Mouse (Mus musculus) frontal cortex, postnatal 25 days (tissue): ENCODE results near the gene Fdxr.

Experiments used
- DNase-seq, 2 experiments: peaks; one replicate each; pipeline ENCODE4 v3.0.0; 2022; ENCODE audit warnings: low spot score in 2 of 2

Fdxr gene

DNA sequence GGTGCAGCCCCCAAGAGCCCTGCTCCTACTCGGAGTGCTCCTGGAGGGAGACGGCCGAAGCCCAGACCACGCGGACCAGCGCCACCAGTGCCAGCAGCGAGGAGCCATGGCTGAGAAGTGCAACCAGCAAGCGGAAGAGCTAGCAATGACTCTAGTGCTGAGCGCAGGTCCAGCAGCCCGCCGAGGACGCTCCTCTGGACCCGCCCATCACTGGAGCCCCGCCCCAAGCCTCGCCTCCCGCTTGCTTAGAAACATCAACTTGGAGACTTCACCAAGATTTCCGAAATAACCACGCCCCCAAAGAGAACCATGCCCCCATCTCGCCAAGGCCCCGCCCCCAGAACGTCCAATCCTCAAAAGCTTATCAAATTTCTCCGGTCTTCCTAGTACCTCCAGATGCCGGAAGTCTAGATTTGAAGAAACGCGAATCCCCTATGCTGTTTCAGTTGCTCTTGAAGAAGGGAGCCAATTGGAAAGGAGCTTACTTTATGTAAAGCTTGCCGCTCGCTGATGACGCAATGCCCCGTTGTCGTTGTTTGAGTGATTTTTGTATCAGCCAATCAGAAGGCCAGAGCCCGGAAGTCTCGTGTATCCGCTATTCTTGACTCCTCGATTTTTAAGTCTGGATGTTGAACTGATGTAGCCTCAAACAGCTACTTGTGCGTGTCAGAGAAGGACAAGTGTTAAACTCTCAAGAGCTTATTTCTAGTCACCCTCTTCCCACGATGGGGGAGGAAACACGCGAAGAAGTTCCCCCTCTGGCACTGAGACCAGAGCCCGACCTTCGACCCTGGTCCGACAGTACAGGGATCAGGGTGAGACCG lies at the start of gene Fdxr:
TSS of gene Fdxr (minus strand) at position 271 of the 824 bp plus-strand sequence.
- peak; percentile 90 to 96 for DNase-seq

DNA sequence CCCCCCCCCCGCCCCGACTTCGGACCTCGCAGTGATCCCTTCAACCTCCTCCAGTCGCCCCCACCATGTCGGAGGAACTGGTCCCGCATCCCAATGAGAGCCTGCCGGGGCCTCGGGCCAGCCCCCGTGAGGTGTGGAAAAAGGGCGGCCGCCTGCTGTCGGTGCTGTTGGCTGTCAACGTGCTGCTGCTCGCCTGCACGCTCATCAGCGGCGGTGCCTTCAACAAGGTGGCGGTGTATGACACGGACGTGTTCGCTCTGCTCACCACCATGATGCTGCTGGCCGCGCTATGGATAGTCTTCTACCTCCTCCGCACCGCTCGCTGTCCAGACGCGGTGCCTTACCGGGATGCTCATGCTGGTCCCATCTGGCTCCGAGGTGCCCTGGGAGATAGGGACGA lies 46.5 kb upstream of the Fdxr start:
- DNase-seq = no peak

DNA sequence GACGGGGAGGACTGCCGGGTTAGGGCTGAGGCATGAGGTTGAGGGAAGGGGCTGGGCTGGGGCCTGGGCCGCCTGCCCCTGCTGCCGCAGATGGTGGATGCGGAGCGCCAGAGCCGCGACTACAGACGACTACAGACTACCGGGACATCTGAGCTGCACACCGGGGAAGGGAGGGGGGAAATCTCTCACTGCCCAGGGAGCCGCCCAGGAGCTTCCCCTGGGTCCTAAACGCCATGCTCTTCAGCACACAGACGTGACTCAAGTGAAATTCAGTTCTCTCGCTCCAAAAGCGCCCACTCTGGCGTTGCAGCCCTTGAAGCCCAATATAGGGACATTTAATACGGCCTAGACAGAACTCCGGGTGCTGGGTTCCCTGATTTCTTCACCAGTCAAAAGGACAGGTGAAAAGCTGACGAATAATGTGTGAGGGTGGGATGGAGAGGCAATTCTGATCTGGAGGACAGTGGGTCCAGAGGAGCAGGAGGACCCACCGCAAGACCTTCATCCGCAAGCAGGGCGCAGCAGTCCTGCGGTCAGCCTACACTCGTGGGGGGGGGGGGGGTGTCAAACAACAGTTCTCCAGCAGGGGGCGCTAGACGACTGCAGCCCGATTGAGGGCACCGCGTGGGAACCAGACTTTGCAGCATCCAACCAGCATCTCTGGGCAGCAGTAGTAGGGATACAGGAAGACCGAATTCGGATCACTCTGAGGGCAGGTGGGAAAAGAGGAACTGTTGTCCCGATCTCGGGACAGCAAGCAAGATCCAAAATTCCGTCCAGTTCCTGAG lies 45.2 kb upstream of the Fdxr start, which contains the start of gene Ush1g:
TSS of gene Ush1g (minus strand) at position 136 of the 788 bp plus-strand sequence.
- DNase-seq = no peak

DNA sequence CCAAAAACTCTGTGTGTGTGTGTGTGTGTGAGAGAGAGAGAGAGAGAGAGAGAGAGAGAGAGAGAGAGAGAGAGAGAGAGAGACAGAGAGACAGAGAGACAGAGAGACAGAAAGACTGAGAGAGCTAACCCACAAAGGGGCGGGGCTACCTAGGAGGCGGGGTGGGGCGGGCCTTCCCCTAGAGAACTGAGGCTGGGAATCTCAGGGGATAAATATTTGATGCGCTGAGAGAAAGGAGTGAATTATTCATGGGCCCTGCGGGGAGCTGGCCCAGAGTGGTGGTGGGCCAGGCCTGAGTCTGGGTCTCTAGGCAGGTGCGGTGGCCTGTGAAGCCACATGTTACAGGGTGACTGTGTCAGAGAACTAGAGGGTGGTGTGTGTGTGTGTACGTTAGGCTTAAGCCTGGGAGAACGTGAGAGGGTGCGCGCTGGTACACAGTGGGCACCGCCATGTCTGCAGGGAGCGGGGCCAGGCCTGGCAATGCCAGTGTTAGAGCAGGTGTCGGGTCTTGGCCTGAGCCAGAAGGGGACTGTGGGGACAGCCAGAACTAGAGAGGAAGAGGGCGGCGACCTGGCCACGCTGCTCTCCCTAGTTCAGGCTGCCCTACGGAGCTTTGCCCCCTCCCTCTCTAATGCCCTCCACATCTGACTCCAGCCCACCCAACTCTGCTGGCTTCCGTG lies 43.0 kb upstream of the Fdxr start:
- DNase-seq = no peak

DNA sequence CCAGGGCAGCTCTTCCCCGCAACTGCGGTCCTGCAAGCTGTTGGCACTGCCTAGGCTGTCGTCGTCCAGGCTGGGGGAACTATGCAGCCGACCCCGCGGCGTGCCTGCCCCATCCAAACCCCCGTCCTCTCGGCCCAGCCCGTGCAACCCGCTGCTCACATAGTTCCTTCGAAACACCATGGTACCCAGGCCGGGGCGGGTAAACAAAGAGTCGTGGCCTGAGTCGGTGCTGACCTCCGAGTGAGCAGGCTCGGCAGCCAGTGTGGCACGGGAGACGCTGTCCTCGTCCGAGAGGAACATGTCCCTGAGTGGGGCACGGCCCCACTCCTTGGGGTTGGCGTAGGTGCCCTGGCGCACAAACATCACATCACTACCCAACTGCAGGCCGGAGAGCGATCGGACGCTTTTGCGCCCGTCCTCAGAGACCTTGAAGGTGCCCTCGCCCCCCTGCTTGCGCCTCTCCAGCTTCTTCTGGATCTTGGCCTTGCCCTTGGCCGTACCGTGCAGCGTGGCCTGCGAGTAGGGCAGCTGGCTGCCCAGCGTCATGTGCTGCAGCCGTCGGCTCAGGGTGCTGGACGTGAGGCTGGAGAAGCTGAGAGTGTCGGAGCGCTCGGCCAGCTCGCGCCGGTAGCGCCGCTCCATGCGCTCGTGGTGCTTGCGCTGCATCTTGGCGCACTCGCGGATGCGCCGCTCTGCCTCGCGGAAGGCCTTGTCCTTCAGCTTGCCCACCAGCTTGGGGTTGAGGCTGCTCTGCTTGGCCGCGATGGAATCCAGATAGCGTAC lies 41.6 kb upstream of the Fdxr start:
- DNase-seq = no peak

DNA sequence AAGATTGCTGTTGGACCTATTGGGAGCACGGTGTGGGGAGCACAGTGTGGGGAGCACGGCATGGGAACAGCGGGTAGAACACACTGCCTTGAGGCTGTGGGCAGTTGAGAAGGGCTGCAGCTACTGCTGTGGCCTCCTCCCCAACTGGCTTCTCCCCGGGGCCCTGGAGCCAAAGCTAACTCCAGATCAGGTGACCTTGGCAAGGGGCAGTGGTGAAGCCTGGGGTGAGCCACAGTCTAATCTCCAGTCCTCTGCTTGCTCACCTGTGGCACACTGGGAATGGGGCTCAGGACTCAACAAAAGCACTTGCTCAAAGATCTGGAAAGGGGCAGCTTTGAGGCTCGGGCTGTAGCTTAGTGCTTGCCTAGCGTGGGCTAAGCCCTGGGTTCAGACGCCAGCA lies 40.4 kb upstream of the Fdxr start:
- DNase-seq = no peak

DNA sequence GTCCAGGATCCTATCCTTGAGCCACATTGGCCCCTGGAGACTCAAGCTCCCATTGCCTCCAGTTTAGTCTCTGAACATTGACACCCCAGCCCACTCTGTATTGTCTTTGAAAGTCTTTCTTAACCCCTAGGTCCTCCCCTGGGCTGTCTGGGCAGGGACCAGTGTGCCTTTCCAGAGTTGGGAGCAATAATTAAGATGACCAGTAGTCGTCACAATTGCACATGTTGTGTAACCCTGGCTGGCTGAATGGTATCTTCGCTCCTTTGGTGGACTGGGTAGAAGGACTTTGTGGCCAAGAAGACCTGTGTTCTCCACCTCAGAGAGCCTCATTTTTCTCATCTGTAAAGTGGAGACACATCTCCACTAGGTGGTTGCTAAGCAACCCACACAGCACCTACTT lies 37.4 kb upstream of the Fdxr start:
- DNase-seq = no peak

DNA sequence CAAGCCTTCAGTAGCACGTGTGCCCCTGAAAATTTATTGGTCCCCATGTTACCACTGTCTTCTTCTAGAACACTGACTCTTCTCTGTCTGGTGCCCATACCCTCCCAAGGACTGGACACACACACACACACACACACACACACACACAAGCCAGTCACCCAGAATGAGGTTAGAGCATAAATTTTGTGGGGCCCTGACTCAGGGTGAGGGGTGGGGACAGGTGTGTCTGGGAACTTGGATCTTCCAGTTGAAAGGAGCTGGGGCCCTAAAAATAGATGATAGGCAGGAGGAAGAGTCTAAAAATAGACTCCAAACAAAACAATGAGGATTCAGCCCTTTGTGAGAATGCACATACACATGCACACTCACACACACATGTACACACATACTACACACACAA lies 31.9 kb upstream of the Fdxr start:
- DNase-seq = no peak

DNA sequence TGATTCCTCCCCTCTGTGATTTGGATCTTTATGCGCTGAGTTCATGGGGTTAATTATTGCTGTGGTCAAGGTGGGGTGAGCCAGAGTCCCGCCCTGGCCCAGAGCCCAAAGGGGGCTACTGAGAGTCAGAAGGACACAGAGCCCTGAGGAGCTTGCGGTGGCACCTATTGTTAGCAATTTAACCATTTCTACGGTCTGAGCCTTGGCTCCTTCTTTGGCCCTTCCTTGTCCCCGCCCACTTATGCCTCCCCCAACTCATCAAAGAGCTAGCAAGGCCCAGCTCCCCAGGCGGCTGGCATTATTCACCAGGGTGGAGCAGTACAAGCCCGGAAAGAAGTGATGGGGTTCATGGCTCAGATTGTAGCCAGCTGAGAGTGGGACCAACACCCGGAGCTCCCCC lies 30.0 kb upstream of the Fdxr start, which contains the start of gene Otop2:
TSS of gene Otop2 (plus strand) at position 301 of the 400 bp plus-strand sequence.
- DNase-seq = no peak

DNA sequence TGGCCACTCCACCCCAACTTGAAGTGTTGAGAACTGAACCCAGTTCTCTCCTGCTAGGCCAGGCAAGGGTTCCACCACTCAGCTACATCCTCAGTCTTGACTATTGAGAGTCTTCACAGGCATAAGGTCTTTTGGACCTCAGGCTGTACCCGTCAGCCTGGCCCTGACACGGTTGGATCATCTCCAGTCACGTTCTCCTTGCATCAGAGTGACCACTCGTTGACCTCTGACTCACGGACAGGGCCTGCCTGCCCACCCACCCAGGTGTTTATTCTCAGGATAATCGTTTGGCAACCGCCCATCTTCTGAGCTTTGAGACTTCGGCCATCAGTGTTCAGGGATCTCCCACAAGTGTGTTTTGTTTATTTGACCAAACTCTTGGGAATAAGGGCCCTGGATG lies 26.3 kb upstream of the Fdxr start:
- no peak for DNase-seq

DNA sequence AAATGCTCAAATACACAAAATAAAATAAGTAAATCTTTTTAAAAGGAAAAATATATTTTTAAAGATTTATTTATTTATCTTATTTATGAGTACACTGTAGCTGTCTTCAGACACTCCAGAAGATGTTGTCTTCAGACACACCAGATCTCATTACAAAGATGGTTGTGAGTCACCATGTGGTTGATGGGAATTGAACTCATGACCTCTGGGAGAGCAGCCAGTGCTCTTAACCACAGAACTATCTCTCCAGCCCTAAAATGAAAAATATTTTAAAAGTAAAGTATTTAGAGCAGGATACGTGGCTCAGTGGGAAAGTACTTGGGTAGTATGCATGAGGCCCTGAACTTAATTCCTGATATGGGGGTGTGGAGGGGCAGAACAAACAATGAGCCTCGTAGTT lies 24.5 kb upstream of the Fdxr start:
- no peak for DNase-seq

DNA sequence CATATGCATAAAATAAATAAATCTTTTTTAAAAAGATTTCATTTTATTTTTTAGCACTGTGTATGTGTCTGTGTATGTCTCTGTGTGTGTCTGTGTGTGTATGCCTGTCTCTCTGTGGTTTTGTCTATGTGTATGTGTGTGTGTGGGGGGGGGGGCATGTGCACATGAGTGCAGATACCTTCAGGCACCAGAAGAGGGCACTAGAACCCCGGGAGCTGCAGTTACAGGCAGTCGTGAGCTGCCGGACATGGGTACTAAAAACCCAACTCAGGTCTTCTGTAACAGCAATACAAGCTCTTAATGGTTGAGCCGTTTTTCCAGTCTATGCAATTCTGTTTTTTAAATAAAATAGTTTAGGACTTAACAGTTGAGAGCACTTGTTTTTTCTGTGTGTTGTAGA lies 23.9 kb upstream of the Fdxr start:
- DNase-seq = no peak

DNA sequence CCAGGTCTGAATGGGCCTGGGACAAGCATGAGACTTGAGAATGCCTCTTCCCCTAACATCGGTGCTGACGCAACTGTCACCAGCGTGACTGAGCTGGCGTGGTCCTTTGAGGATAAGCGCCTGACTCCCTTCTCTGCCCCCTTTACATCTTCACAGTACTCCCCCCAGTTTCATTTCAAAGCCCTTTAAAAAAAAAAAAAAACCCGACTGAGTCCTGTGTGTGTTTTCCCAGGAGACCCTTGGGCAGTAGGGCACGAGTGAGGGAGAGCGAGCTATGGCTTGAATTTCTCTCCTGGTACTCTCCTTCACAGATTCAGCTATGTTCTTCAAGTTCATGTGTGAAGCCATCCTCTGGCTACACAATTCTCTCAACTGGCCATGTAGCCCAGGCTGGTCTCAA lies 21.3 kb upstream of the Fdxr start:
- DNase-seq = no peak

DNA sequence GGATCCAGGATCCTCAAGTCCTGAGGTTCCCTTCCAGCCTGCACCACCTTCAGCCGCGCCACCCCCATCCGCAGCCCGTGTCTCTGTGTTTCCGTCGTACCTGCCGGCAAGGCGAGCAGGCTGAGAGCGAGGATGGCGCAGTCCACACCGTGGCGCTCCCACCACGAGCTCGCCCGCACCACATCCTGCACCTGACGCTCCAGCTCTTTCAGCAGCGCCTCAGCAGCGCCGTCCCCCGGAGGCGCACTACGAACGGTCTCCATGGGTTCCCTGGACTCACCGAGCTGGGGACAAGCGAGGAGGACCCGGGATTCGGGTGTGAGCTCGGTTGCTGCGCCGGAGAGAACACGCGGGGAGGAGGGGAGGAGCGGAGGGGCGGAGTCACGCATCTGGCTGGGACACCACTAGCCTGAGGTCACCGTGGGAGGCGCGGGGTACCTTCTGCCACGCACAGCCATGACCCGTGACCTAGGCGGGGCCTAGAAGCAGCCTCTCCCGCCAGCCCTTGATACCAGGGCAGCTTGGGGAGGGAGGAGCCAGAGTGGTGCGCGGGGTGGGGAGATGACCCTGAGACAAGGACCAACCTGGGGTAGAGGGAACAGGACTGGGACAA lies 20.5 kb upstream of the Fdxr start, which contains the start of gene Fads6:
TSS of gene Fads6 (minus strand) at position 450 of the 613 bp plus-strand sequence.
- peak in 1 of 2 experiments; percentile 60 for DNase-seq

DNA sequence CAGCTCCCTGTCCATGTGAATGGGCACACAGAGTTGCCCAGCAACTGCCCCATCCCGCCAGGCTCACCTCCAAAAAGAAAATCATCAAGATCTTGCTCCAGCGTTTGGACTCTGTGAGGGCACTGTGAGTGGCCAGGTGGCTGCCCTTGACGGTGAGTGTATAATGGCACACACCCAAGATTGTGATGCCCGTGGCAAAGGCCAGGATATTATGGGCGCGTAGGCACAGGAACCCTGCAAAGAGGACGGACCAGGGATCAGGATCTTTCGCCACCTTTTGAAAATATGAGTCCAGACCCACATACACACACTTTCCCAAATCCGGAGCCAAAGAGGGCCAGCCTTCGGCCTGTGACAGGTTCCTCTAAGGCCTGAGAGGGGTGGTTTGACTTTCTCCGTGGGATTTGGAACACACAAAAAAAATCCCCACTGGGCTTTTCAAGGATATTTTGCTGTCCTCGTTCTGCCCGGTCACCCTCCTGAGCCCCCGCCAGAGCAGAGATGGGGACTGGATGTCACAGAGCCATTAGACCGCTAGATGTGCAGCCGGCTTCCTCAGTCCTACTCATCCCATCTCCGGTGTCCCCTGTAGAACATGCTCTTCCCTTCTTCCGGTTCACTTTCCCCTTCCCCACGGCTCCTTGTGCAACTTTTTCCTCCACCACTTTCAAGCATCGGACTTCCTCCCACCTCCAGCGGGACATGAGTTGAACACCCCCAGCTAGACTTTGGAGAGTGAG lies 19.8 kb upstream of the Fdxr start:
- DNase-seq = no peak

DNA sequence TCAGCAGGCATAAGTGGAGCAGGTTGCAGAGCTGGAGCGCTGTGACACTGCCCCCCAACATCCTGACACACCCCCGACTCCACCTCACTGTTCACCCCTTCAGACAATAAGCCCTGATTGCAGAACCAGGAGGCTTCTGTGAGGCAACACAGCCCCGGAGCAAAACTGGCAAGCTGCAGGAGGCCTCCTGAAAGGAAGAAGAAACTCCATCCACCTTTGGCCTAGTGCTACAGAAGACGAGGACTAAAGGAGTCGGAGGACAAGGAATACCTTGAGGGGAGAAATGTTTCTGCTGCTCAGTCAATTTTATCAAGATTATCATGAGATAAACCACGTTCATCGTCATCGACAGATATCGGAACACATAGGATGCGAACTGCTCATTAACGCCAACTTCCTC lies 19.1 kb upstream of the Fdxr start:
- DNase-seq = no peak

DNA sequence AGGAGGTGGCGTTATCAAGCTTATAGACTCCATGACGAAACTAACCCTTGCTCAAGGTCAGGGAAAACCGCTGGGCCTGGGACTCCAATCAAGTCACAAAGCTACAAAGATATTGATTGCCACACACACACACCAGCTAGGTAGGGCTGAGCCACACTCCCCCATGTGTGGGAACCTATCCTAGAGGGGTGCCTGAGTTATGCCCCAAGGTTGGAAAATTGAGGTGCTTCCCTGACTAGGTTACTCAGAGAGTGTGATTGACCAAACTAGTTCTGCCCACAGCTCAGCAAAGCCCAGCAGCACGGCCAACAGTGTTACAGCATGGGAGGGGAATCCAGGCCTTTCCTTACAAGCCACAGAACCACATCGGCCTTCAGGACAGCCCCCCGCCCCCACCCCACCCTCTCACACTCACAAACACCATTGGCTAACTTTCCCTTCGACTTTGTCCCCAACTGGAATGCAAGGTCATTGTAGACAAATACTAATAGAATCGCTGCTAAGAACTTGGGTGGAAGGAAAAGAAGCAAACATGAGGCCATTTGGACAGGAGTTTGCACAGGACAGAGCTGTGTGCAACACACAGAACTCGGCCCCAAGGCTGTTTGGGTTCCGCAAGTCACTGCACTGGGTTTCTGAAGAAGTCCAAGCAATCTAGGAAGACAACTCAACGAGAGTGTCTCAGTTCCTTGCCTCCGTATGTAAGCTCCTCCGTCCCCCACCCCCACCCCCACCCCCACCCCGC lies 16.0 kb upstream of the Fdxr start:
- DNase-seq = no peak

DNA sequence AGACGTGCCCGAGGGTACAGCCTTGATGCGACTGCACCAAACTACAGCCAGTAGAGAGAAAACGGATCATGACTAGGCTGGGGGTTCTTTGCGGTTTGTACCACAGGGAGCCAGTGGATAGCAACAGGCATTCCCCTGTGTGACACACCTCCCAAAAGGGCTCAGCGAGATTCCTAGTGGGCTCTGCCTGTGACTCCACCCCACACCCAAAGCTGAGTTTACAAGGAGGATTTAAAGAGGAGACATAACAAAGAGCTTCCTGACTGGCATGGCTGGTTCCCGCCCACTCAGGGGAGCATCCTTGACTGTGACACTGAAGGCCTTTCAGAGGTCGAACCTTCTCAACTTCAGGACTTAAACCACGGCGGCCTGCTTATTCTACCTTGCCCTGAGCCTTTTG lies 14.7 kb upstream of the Fdxr start:
- no peak for DNase-seq

DNA sequence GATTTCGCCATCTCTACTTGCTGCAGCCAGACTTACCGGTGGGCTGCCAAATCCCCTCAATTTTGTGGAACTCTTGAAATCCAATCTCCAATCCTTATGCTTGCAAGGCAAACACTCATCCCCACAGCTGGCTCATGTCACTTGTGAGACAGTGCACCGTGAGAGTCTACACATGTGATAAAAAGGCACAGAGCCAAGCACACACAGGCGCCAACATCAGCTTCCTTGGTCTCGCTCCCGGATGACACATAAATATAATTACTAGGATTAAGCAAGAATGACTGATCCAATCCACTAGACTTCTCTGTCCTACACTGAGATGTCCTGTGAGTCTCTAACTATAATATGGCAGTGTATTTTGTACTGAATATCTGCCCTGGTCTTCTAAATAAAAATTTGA lies 14.1 kb upstream of the Fdxr start:
- DNase-seq = no peak

DNA sequence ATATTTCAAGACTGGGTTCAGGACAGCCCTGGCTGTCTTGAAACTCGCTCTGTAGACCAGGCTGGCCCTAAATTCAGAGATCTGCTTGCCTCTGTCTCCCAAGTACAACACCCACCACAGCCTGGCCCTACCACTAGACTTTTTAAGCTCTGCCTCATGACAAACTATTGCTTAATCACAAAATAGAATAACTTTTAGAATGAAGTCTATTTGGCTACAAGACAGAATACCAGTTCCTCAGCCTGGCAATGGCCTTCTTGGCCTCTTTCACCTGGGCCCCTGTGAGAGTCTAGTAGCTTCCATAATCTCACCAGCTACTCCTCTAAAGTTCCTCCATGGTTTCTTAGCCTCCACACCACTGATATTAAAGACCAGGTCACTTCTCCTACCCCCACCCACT lies 13.5 kb upstream of the Fdxr start:
- no peak for DNase-seq
